Mouse (Mus musculus): ENCODE measurements at regions not wholly inside any gene's neighbourhood (a gene's known extent, or its start where the extent isn't known, plus 50 kb on each side); places are given as distances from the start of the nearest gene placed in this dataset.

DNA sequence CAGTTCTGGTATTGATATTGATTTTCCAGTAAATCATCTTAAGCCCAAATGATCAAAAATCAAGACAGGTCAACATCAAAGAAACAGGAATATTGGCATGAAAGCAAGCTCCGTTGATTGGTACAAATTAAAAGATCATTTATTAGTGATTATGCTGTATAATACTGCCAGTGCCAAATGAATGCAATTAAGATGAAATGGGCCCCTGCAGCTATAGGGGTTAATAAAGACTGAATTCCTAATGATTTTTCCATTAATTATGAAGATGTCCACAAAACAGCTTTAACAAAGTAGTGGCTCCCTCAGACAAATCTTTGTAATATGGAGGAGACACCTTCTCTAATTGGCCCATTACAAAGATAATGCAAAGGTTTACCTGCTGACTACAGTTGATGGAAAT is 685.6 kb upstream of the Pou3f2 start:
- TF ChIP-seq CTCF (IDR thresholded peaks at IDR 0.05) (no peak), EP300 (IDR thresholded peaks at IDR 0.05; ENCODE audit: insufficient read depth, low read depth, low read length) (no peak)
